Mouse (Mus musculus): ENCODE data around the gene Galnt6.
"Not testable (repeated sequence)": the region's sequence is repeated elsewhere in the genome, so short reads cannot be mapped to it uniquely, and the experiment has no call there.

Gene Galnt6

DNA sequence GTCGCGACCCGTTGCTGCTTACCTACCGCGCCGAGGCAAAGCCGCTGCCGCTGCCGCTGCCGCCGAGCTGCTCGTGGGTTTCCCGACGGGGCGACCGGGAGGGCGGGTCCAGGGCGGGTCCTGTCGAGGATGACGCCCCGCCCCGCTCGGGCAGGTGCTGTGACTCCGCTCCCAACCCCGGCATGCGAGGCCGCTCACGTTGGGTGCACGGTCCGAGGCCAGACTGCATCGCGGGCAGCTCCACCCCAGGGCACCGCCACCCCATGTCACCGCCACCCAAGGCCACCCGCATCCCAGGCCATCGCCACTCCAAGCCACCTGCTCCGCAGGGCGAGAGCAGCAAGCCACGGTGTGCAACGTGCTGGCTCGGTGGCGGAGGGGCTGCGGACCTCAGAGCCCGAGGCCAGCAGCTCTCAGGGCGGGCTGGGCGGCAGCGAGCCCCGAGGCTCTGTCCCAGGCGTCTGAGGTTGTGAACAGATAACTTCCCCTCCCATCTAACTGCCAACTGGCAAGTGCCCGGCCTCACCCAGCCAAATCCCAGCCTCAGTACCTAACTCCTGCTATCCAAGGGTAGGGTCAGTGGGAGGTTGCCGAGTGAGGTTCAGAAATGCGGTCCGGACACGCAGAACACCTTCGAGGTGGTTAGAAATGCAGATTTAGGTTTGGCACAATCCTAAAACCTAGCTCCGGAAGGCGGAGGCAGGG is at the start of gene Galnt6:
TSS of gene Galnt6 (minus strand) at position 96 of the 705 bp plus-strand sequence.
- DNase-seq (ENCODE audit: low read depth, low spot score) = peak; percentile 90

DNA sequence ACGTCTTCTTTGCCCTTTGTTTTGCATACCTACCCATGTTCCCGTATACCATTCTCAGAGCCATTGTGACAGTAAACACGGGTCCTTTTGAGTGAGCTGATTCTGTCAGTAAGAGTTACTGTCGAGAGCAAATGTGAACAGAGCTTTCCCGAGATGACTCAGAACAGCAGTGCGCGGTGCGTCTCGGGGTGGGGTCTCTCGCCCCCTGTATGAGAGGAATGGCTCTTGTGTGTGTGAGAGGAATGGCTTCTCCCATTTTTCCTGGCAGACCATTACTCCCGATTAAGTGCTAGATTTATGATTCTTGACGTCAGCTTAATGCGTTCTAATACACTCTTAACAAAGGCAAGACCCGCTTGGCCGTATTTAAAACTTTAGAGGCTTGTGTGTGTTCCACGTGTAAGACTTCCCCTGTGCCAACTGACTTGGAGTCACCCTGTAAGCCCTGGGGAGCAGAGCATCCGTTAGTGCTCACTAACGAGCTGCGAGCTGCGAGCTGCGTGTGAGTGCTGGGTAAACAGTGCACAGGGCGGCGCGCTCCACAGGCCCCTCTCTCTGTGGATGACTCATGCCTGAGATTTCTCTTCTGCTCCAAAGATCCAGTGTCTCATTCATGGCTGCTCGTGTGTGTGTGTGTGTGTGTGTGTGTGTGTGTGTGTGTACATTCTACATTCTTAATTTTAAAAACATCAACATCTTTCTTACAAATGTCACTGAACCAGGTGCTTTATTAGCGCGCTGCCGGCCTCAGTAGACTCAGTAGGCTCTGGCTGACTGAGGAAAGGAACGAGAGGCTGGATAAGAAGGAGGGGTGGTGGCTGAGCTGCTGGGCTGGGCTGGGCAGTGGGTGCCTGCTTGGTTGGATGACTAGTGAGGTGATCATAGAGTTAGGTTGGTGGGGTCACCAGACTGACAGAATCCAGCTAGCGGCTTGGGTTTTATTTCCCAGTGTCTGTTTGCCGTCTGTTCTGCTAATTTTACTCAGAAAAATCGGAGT is 48.1 kb upstream of the Galnt6 start:
- DNase-seq (ENCODE audit: low read depth, low spot score) = no peak

DNA sequence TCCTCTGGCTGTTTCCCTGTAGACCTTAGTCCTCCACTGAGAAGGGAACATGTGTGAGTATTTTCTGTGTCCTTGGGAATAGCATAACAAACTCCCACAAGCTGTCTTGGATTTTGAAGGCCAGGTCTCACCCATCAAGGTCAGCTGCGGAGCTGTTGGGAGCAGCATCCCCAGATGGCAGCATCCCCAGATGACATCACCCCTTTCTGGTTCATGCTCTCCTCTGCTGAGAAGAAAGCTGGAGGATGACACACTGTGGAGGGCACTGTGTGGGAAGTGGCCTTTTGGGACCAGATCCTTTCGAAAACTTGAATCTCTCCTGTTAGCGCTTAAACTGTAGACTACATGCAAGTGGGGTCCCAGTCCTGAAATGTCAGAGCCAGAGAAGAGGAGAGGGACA is 47.2 kb upstream of the Galnt6 start:
- no peak for DNase-seq (ENCODE audit: low read depth, low spot score)

DNA sequence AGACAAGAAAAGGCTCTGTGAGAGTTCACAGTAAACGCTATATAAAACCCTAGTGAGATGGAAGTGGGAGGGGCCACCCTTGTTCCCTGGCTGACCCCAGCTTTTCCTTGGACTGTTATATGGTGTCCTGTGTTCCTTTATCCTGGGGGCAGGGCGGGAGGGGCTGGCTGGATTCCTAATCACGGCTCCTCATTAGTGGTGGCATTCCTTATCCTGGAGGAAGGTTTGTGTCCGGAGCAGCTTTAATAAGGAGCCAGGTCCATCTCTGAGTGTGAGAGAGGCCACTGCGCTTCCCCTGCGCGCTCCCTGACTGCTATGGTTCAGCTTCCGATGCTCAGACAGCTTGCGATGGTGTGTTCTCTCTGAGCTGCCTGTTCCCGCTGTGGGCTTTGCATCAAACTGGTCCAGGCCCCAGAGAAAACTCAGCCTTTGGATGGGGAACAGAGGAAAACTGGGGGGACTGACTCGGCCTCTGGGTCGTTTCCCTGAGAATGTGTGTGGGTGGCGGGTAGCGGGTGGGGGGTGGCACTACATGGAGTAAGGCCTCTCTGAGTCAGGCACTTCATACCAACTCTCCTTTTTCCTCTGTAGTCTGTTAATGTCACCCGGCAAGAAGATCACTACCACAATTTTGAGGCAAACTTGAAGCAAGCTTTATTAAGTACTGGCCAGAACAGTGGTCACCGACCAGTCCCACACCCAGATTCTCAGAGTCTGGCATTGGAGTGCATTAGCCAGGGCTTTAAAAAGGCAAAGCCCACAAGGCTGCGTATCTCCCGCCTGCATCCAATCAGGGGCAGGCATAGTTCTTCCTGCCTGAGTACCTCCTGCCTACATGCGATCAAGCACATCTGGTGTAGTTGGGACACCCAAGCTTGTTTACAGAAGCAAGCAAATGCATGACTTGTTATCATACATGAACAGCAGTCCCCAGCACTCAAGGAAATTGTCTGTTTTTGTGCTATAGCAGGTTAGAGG is 46.3 kb upstream of the Galnt6 start:
- no peak for DNase-seq (ENCODE audit: low read depth, low spot score)

- DNase-seq (ENCODE audit: low read depth, low spot score) = not testable (repeated sequence)
These were observed 44.7 kb upstream of the Galnt6 start for GRCm38 (mm10) chr15:100773859-100774258.

DNA sequence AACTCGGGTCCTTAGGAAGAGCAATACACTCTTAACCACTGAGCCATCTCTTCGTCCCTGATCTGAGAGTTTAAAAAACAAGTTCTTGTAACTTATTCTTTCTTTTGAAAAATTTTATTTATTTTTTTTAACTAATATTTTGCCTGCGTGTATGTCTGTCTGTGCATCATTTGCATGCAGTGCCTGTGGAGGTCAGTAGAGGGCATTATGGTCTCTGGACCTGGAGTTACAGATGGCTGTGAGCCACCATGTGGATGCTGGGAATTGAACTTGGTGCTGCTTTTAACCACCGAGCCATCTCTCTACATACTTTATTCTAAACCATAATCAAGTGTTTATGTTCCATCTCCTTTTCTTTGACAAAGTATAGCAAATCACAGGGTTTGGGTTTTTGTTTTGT is 43.5 kb upstream of the Galnt6 start:
- peak; percentile 23 for DNase-seq (ENCODE audit: low read depth, low spot score)

DNA sequence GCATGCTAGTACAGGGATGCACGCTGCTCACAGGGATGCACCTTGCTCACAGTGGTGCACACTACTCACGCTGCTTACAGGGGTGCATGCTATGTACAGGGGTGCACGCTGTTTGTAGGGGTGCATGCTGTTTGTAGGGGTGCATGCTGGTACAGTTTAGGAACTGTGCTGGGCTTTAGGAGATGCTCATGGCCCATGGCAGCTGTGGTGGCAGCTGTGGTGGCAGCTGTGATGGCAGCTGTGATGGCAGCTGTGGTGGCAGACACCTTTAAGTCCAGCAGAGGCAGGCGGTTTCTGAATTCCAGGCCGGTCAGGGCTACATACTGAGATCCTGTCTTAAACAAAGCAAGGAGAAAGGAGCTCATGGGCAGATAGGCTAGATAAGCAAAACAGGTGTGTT is 41.2 kb upstream of the Galnt6 start:
- DNase-seq (ENCODE audit: low read depth, low spot score) = no peak

DNA sequence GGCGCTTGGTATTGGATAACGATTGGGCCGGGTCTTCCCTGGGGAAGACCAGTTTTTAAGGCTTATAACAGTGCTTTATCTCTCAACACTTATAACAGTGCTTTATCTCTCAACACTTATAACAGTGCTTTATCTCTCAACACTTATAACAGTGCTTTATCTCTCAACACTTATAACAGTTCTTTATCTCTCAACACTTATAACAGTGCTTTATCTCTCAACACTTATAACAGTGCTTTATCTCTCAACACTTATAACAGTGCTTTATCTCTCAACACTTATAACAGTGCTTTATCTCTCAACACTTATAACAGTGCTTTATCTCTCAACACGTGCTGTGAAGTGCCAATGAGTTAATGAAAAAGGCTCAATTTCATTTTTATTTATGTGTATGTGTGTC is 39.8 kb upstream of the Galnt6 start:
- DNase-seq (ENCODE audit: low read depth, low spot score) = not testable (repeated sequence)

DNA sequence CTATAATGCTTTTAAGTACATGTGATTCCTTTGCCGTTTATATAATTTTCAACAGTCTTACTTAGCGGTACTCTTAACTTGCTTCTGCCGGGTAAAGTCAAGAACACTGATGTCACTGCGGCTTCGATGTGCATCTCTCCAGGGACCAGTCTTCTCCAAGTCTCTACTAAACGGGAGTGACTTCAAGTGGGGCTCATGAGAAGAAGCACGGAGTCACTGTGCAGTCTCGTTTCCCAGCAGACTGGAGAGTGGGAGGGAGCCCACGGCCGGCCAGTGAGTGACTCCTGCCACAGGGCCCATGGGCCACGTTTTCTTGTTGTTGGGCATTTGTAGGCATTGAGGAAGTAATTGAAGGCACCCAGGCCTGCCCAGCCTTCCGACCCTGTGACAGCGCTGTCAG is 38.7 kb upstream of the Galnt6 start:
- no peak for DNase-seq (ENCODE audit: low read depth, low spot score)

DNA sequence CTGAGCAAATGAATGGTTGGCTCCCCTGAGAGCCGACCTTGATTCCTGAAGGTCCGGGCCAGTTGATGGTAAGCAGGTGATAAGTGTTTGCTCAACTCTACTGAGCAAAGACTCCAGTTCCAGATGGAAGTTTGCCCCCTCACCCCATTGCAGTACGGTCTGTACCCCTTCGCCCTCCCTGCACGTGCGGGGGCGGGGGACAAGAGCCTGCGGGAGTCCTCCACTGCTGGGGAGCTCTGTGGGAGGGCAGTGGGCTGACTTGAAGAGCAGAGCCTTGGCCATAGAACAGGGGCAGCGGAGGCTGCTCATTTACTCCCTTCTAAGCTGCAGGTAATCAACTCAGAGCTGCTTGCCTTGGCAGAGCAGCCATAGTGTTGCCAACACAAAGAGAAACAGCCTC is 37.6 kb upstream of the Galnt6 start:
- no peak for DNase-seq (ENCODE audit: low read depth, low spot score)

- no peak for DNase-seq (ENCODE audit: low read depth, low spot score)
These were observed 35.2 kb upstream of the Galnt6 start for GRCm38 (mm10) chr15:100764163-100764951.

DNA sequence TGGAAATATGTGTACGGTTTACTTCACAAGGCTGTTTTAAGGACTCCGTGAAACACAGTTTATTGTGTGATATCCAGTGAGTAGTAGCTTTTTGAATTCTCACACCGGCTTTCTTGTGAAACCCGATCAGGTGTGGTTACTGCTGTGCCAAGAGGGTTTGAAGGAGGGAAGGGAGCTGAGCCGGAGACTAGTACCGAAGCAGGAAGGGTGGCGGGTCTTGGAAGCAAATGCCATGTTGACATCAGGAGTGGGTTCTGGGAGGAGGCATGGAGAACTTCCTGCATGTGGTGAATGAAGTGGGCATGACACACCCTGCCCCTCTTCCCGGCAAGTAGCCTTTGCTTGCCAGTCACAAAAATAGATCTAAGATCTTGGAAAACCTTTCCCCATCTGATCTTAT is 33.5 kb upstream of the Galnt6 start:
- no peak for DNase-seq (ENCODE audit: low read depth, low spot score)

- peak; percentile 92 for DNase-seq (ENCODE audit: low read depth, low spot score)
These were observed 32.4 kb upstream of the Galnt6 start, which contains the start of gene Slc4a8 for GRCm38 (mm10) chr15:100761419-100762185. Gene Slc4a8, plus strand, starts transcription at chr15:100761747.

GRCm38 (mm10) chr15:100761036-100761418 is 31.9 kb upstream of the Galnt6 start:
- DNase-seq (ENCODE audit: low read depth, low spot score) = no peak

- no peak for DNase-seq (ENCODE audit: low read depth, low spot score)
These were observed 30.1 kb upstream of the Galnt6 start for GRCm38 (mm10) chr15:100759286-100759685.

DNA sequence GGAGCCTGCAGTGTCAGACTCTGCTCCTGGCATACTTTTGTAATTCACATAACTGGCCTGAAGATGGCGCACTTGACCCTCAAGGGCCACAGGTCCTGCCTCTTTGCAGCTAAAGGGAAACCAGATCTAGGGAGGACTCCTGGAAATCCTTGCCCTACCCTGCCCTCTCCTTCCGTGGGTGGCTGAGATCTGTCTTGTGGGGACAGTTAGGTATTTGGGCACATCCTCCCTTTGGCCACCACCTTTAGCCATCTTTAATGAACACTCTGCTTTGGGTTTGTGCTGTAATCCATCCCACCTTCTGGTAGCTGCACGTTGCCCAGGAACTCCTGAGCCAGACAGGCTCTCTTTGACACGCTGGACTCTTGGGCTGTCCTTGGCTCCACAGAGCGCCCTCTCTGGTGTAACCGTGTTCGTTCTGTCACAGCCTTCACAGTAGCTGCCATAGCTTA is 28.4 kb upstream of the Galnt6 start:
- DNase-seq (ENCODE audit: low read depth, low spot score) = peak; percentile 92

DNA sequence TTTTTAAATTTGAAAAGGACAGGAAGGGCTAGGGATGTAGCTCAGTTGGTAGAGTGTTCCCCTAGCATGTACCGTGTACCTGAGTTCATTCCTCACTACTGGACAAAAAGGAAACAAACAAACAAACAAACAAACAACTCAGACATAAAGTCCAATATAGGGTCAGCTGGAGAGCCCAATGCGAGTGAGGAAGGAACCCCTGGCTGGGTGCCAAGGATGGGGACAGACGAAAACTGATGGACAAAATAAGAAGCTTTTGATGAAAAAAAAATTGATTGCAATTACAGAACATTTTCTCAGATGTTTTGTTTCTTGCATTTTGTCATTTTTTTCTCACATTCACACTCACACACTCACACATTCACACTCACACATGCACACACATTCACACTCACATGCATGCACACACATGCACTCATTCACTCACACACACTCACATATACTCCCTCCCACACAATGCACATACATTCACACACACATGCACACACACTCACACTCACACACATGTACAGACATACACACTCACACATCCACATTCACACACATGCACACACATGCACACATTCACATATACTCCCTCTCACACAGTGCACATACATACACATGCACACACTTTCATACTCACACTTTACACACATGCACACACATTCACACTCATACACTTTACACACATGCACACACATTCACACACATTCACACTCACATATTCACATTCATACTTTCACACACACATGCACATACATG is 26.9 kb upstream of the Galnt6 start:
- DNase-seq (ENCODE audit: low read depth, low spot score) = peak; percentile 27

- DNase-seq (ENCODE audit: low read depth, low spot score) = no peak
These were observed 26.3 kb upstream of the Galnt6 start for GRCm38 (mm10) chr15:100755498-100755859.
